Mouse (Mus musculus) heart, adult 2 months (tissue): ENCODE results near the gene Gpr68. TPM values are rescaled to one million over a fixed set of nuclear protein-coding genes. Genes with fewer than 3 reads are reported as not detected.

ENCODE experiments used
- DNase-seq, 2 experiments: peaks; one replicate each; pipeline ENCODE4 v3.0.0; 2021
- H3K27ac ChIP-seq: fragments of 200-600 bp; 2 replicates; pipeline ENCODE4 v1.8.1; 2022
- H3K27me3 ChIP-seq: fragments of 200-500 bp; 2 replicates; pipeline ENCODE4 v1.6.1; 2012; ENCODE audit warnings: mild to moderate bottlenecking, low read length, inconsistent platforms, mixed read lengths; ENCODE audit not compliant: control insufficient read depth, insufficient read depth
- H3K36me3 ChIP-seq: fragments of 200-500 bp; 2 replicates; pipeline ENCODE4 v1.6.1; 2012; ENCODE audit warnings: low read length, inconsistent platforms; ENCODE audit not compliant: control insufficient read depth, insufficient read depth
- H3K4me1 ChIP-seq: fragments of 200-500 bp; 2 replicates; pipeline ENCODE4 v1.6.1; 2011; ENCODE audit warnings: low read length; ENCODE audit not compliant: control insufficient read depth, insufficient read depth
- H3K4me3 ChIP-seq: fragments of 200-600 bp; 2 replicates; pipeline ENCODE4 v1.8.1; 2022
- H3K79me2 ChIP-seq: fragments of 200-500 bp; replicated peaks from 2 replicates; pipeline ENCODE4 v1.6.1; 2012; ENCODE audit warnings: mild to moderate bottlenecking, inconsistent platforms, low read length, moderate library complexity, mixed read lengths; ENCODE audit not compliant: control insufficient read depth, insufficient read depth
- H3K9ac ChIP-seq: fragments of 200-500 bp; 2 replicates; pipeline ENCODE4 v1.6.1; 2012; ENCODE audit warnings: low read depth, mild to moderate bottlenecking, control low read depth, inconsistent platforms, low read length, mixed read lengths
- CTCF ChIP-seq: fragments of 200-600 bp; IDR thresholded peaks from 2 replicates; pipeline ENCODE4 v1.8.1; 2022; ENCODE audit warnings: antibody characterized with exemption, mild to moderate bottlenecking, moderate library complexity
- EP300 ChIP-seq: fragments of 200-500 bp; IDR thresholded peaks from 2 replicates; pipeline ENCODE4 v1.6.1; 2011; ENCODE audit warnings: low read depth, low read length, control low read depth; ENCODE audit not compliant: insufficient read depth
- POLR2A ChIP-seq: fragments of 200-500 bp; IDR thresholded peaks from 2 replicates; pipeline ENCODE4 v1.6.1; 2011; ENCODE audit warnings: mild to moderate bottlenecking, low read depth, low read length, control low read depth; ENCODE audit not compliant: insufficient read depth
- WGBS: fragments of 180-500 bp; shearing (Covaris S2); methylation state at CpG from one replicate; pipeline ENCODE4 v1.1.7; 2018; 5-methylcytosine and 5-hydroxymethylcytosine counted together
- intact Hi-C: fragments of 180-260 bp; cut with DNase I; formaldehyde crosslinking; loops from one replicate; pipeline ENCODE4 v1.15.1; 2025
- polyA plus RNA-seq: library from polyadenylated mRNA; depleted of rRNA; stranded (reverse); fragments of >200 nt; gene quantifications from 2 replicates; pipeline ENCODE4 v1.2.3, GENCODE M21; 2012
- total RNA-seq, 2 experiments: library from RNA; stranded (reverse); gene quantifications; 2 replicates each; pipeline ENCODE4 v1.2.3; 2021

The Gpr68 gene
- total and polyA plus RNA-seq, 3 experiments, result 0.14 to 0.80 (median 0.16) TPM

DNA sequence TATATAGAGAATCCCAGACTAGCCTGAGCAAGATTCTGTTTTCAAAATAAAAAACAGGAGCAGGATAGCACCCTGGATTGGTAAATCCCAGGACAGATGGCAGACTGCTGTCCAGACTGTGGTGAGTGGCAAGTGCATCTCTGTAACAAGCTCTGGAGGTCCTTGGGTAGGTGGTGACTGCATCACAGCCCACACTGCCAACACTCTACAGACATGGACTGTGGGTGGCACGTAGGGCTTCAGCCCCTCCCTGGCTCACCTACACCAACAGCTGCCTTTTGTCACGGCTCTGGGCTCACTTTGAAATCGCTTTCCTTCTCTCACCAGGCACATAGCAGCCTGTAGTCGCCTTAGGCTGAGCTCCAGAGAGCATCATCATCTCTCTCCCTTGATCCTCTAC is 35.1 kb upstream of the Gpr68 start:
- Histone ChIP-seq H3K9ac (no peak overlapping the region), H3K36me3 (no peaks in the 10 kb centered on the region), H3K4me1 (peaks cover 2% of the 10 kb centered on the region), H3K27me3 (no peaks in the 10 kb centered on the region), H3K79me2 (no peaks in the 10 kb centered on the region), H3K4me3 (no peak overlapping the region), H3K27ac (no peak overlapping the region)
- 83% methylated on average over 4 of the region's 4 CpGs for WGBS
- no peak for DNase-seq
- intact Hi-C loops, result no loop called here
- TF ChIP-seq CTCF, result no peak
- TF ChIP-seq EP300, result no peak
- no peak for TF ChIP-seq POLR2A

GRCm38 (mm10) chr12:100941361-100941760 is 33.4 kb upstream of the Gpr68 start:
- no peak for TF ChIP-seq EP300
- no peak for TF ChIP-seq CTCF
- TF ChIP-seq POLR2A, result no peak
- intact Hi-C loops, result no loop called here
- no peak overlapping the region for H3K9ac ChIP-seq
- no peaks in the 10 kb centered on the region for H3K79me2 ChIP-seq
- no peak overlapping the region for H3K27ac ChIP-seq
- no peak overlapping the region for H3K4me3 ChIP-seq
- H3K36me3 ChIP-seq, result no peaks in the 10 kb centered on the region
- WGBS, result 81% methylated on average over 3 of the region's 3 CpGs
- H3K4me1 ChIP-seq, result peaks cover 7% of the 10 kb centered on the region
- no peak for DNase-seq
- no peaks in the 10 kb centered on the region for H3K27me3 ChIP-seq

- 0 out of 2 replicates have a peak overlapping the region, but pooled peaks have one; percentile 6 for H3K4me3 ChIP-seq
- intact Hi-C loops, result loop anchor here (1.0 kb wide), 1 partner anchor 15 kb away; no protein-coding TSS in a partner anchor
- peak; percentile 74 to 76 for DNase-seq
Observed at GRCm38 (mm10) chr12:100937441-100938360, 29.7 kb upstream of the Gpr68 start.

DNA sequence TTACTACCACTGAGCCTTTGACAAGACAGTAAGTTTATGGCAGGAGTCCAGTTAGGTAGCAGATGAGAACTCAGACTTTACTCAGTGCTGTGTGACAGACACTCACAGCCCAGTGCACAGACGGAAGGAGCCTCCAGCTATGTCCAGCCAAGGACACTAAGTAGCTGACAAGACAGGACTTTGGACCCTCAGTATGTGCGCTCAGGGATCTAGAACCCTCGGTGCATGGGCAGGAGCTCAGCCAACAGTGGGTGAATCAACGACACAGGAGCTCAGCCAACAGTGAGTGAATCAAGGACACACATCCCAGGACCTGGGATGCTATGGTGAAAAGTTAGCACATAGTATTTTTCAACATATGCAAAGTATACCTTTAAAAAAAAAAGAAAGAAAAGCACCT is 28.7 kb upstream of the Gpr68 start:
- Histone ChIP-seq H3K9ac (no peak overlapping the region), H3K79me2 (no peaks in the 10 kb centered on the region), H3K27ac (peak overlapping the region; percentile 81), H3K4me1 (peaks cover 8% of the 10 kb centered on the region), H3K27me3 (no peaks in the 10 kb centered on the region), H3K36me3 (no peaks in the 10 kb centered on the region), H3K4me3 (no peak overlapping the region)
- DNase-seq, result no peak
- intact Hi-C loops, result loop anchor here (1.0 kb wide), 2 partner anchors 16 to 93 kb away; partner anchors contain the start of gene Ccdc88c
- TF ChIP-seq CTCF (no peak), EP300 (no peak), POLR2A (no peak)
- 61% methylated on average over 4 of the region's 4 CpGs for WGBS

More at GRCm38 (mm10) chr12:100937441-100938360, 29.7 kb upstream of the Gpr68 start:
- Histone ChIP-seq H3K9ac (peak overlapping the region; percentile 61), H3K27me3 (no peaks in the 10 kb centered on the region), H3K27ac (peak overlapping the region; percentile 81), H3K4me1 (peaks cover 8% of the 10 kb centered on the region), H3K36me3 (no peaks in the 10 kb centered on the region), H3K79me2 (no peaks in the 10 kb centered on the region)
- TF ChIP-seq POLR2A, result peak; percentile 53
- no peak for TF ChIP-seq CTCF
- TF ChIP-seq EP300, result peak; percentile 97
- 50% methylated on average over 21 of the region's 21 CpGs for WGBS

DNA sequence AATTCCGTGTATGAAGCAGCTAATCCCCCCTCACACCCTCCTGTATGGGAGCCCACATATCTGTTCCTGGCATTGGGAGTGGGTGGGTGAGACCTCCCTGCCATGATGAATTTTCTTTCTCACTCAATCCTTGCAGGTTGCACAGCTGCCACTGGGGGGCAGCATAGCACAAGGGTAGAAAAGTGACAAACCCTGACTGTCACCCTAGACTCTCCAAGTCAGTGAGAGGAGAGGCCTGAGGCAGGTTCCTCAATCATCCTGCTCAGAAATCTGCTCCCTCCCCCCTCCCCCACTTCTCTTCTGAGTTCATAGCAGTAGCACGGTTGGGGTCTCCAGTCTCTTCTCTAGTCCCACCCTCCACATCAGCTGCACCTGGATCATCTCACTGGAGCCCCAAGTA is 28.1 kb upstream of the Gpr68 start:
- intact Hi-C loops, result loop anchor here (1.0 kb wide), 1 partner anchor 93 kb away; the partner anchor contains the start of gene Ccdc88c
- Histone ChIP-seq H3K36me3 (no peaks in the 10 kb centered on the region), H3K79me2 (no peaks in the 10 kb centered on the region), H3K27me3 (no peaks in the 10 kb centered on the region), H3K4me3 (no peak overlapping the region), H3K4me1 (peaks cover 8% of the 10 kb centered on the region), H3K27ac (no peak overlapping the region), H3K9ac (no peak overlapping the region)
- WGBS, result 4% methylated on average over 2 of the region's 2 CpGs
- DNase-seq, result peak; percentile 74 to 85
- peak; percentile 95 for TF ChIP-seq CTCF
- no peak for TF ChIP-seq POLR2A
- peak; percentile 94 for TF ChIP-seq EP300

DNA sequence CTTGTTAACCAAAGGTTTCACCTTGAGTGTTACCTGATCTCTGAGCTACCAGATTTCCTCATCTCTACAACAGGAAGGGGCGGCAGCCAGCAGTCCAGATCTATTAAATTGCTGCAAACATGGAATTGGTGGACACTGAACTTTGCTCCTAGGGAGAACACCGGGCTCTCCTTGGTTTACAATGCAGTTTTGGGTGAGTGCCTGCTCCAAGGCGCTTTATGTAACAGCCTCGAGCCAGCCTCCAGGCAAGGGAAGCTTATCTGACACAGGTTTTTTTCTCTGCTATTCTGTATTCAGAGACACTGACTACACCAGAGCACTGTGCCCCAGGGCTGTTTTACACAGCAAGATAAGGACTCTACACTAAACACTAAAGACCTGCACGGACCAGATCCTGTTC is 26.8 kb upstream of the Gpr68 start:
- intact Hi-C loops, result no loop called here
- WGBS, result 53% methylated on average over 5 of the region's 5 CpGs
- no peak overlapping the region for H3K9ac ChIP-seq

More for the DNA sequence above, 26.8 kb upstream of the Gpr68 start:
- no peak for DNase-seq
- TF ChIP-seq CTCF (no peak), EP300 (no peak), POLR2A (no peak)
- Histone ChIP-seq H3K27me3 (no peaks in the 10 kb centered on the region), H3K79me2 (no peaks in the 10 kb centered on the region), H3K36me3 (no peaks in the 10 kb centered on the region), H3K4me3 (no peak overlapping the region), H3K27ac (no peak overlapping the region), H3K4me1 (peaks cover 8% of the 10 kb centered on the region)
